Mouse (Mus musculus) forebrain, postnatal 0 days (tissue): ENCODE measurements at regions not wholly inside any gene's neighbourhood (a gene's known extent, or its start where the extent isn't known, plus 50 kb on each side); places are given as distances from the start of the nearest gene placed in this dataset.

Source experiments
- ATAC-seq: fragments of 200-750 bp; cut with Nextera tagmentation; 2 replicates; pipeline ENCODE4 v1.8.0; 2017; ENCODE audit warnings: mild to moderate bottlenecking, moderate library complexity
- DNase-seq: peaks from one replicate; pipeline ENCODE4 v3.0.0-alpha.2; 2015
- H3K27ac ChIP-seq: fragments of 300-500 bp; sonication (generic); 2 replicates; pipeline ENCODE4 v1.5.1; 2014; ENCODE audit warnings: low read depth, mild to moderate bottlenecking, antibody characterized with exemption, low read length, moderate library complexity, mixed read lengths
- H3K27me3 ChIP-seq: fragments of 300-500 bp; sonication (generic); 2 replicates; pipeline ENCODE4 v1.6.1; 2014; ENCODE audit warnings: mild to moderate bottlenecking, low read length, mixed read lengths; ENCODE audit not compliant: insufficient read depth
- H3K36me3 ChIP-seq: fragments of 300-500 bp; sonication (generic); 2 replicates; pipeline ENCODE4 v1.6.1; 2014; ENCODE audit warnings: mild to moderate bottlenecking, moderate library complexity; ENCODE audit not compliant: insufficient read depth
- H3K4me1 ChIP-seq: fragments of 300-500 bp; sonication (generic); 2 replicates; pipeline ENCODE4 v1.6.1; 2014; ENCODE audit warnings: antibody characterized with exemption; ENCODE audit not compliant: insufficient read depth
- H3K4me2 ChIP-seq: fragments of 300-500 bp; sonication (generic); 2 replicates; pipeline ENCODE4 v1.6.1; 2014; ENCODE audit warnings: low read depth, mild to moderate bottlenecking, moderate library complexity
- H3K4me3 ChIP-seq: fragments of 300-500 bp; sonication (generic); 2 replicates; pipeline ENCODE4 v1.5.1; 2014; ENCODE audit warnings: low read depth, low read length, mixed read lengths
- H3K9ac ChIP-seq: fragments of 300-500 bp; sonication (generic); 2 replicates; pipeline ENCODE4 v1.6.1; 2014; ENCODE audit warnings: mild to moderate bottlenecking
- H3K9me3 ChIP-seq: fragments of 300-500 bp; sonication (generic); 2 replicates; pipeline ENCODE4 v1.6.1; 2016; ENCODE audit warnings: low read length
- CTCF ChIP-seq: sonication (generic); IDR thresholded peaks from 2 replicates; pipeline ENCODE4 v1.5.1; 2016; ENCODE audit warnings: antibody characterized with exemption, control low read depth, low read depth
- WGBS: fragments of 180-500 bp; shearing (Covaris S2); extraction: QIAGEN DNeasy Blood & Tissue Kit; methylation state at CpG from one replicate; pipeline ENCODE4 v1.1.7; 2014; 5-methylcytosine and 5-hydroxymethylcytosine counted together

- no peak overlapping the region for H3K9ac ChIP-seq
- no peaks in the 10 kb centered on the region for H3K9me3 ChIP-seq
- 94% methylated on average over 1 of the region's 1 CpGs for WGBS
- H3K27ac ChIP-seq = no peak overlapping the region
- ATAC-seq (no peak), DNase-seq (no peak)
- no peak overlapping the region for H3K4me3 ChIP-seq
- H3K4me2 ChIP-seq = no peak overlapping the region
- H3K4me1 ChIP-seq = no peaks in the 10 kb centered on the region
- H3K27me3 ChIP-seq = no peaks in the 10 kb centered on the region
- no peak for TF ChIP-seq CTCF
- no peaks in the 10 kb centered on the region for H3K36me3 ChIP-seq
These were observed 421.6 kb downstream of the Dmrt2 start for GRCm38 (mm10) chr19:26093844-26094243.

GRCm38 (mm10) chr19:26114326-26114725, 442.1 kb downstream of the Dmrt2 start:
- Histone ChIP-seq H3K9me3 (no peaks in the 10 kb centered on the region), H3K4me1 (no peaks in the 10 kb centered on the region), H3K9ac (no peak overlapping the region), H3K4me2 (no peak overlapping the region), H3K27me3 (no peaks in the 10 kb centered on the region), H3K36me3 (no peaks in the 10 kb centered on the region), H3K4me3 (no peak overlapping the region), H3K27ac (no peak overlapping the region)
- WGBS = 84% methylated on average over 6 of the region's 6 CpGs
- DNase-seq (no peak), ATAC-seq (no peak)
- TF ChIP-seq CTCF = no peak

- H3K27ac ChIP-seq = no peak overlapping the region
- no peak for TF ChIP-seq CTCF
- no peaks in the 10 kb centered on the region for H3K9me3 ChIP-seq
- no peak overlapping the region for H3K9ac ChIP-seq
- H3K27me3 ChIP-seq = no peaks in the 10 kb centered on the region
- H3K4me1 ChIP-seq = no peaks in the 10 kb centered on the region
- WGBS = 64% methylated on average over 2 of the region's 2 CpGs
- H3K36me3 ChIP-seq = no peaks in the 10 kb centered on the region
- DNase-seq = no peak
- H3K4me2 ChIP-seq = no peak overlapping the region
- ATAC-seq = no peak
- no peak overlapping the region for H3K4me3 ChIP-seq
These were observed 456.2 kb downstream of the Dmrt2 start for GRCm38 (mm10) chr19:26128423-26128822.

- 88% methylated on average over 4 of the region's 4 CpGs for WGBS
- H3K27ac ChIP-seq = no peak overlapping the region
- ATAC-seq (no peak), DNase-seq (no peak)
- H3K9me3 ChIP-seq = no peaks in the 10 kb centered on the region
- no peak overlapping the region for H3K9ac ChIP-seq
- no peaks in the 10 kb centered on the region for H3K4me1 ChIP-seq
- no peaks in the 10 kb centered on the region for H3K27me3 ChIP-seq
- H3K4me3 ChIP-seq = no peak overlapping the region
- H3K4me2 ChIP-seq = no peak overlapping the region
- no peaks in the 10 kb centered on the region for H3K36me3 ChIP-seq
- no peak for TF ChIP-seq CTCF
These were observed 462.2 kb downstream of the Dmrt2 start for GRCm38 (mm10) chr19:26134385-26134784.

GRCm38 (mm10) chr19:26135398-26136104, 463.3 kb downstream of the Dmrt2 start:
- no peaks in the 10 kb centered on the region for H3K27me3 ChIP-seq
- DNase-seq (no peak), ATAC-seq (peak; percentile 29; the same call in 1 of the 2 replicates)
- TF ChIP-seq CTCF = no peak
- WGBS = 8% methylated on average over 2 of the region's 2 CpGs
- no peaks in the 10 kb centered on the region for H3K4me1 ChIP-seq
- H3K27ac ChIP-seq = no peak overlapping the region
- no peak overlapping the region for H3K9ac ChIP-seq
- no peaks in the 10 kb centered on the region for H3K36me3 ChIP-seq
- H3K9me3 ChIP-seq = no peaks in the 10 kb centered on the region
- H3K4me2 ChIP-seq = no peak overlapping the region
- H3K4me3 ChIP-seq = no peak overlapping the region

- H3K9ac ChIP-seq = no peak overlapping the region
- no peak for ATAC-seq
- no peaks in the 10 kb centered on the region for H3K36me3 ChIP-seq
- no peak for DNase-seq
- H3K4me2 ChIP-seq = no peak overlapping the region
- H3K4me1 ChIP-seq = no peaks in the 10 kb centered on the region
- H3K4me3 ChIP-seq = no peak overlapping the region
- no peaks in the 10 kb centered on the region for H3K9me3 ChIP-seq
- WGBS = 63% methylated on average over 2 of the region's 2 CpGs
- H3K27ac ChIP-seq = no peak overlapping the region
- no peaks in the 10 kb centered on the region for H3K27me3 ChIP-seq
- no peak for TF ChIP-seq CTCF
These were observed 464.2 kb upstream of the Smarca2 start for GRCm38 (mm10) chr19:26140647-26141046.

GRCm38 (mm10) chr19:26143539-26143938, 461.3 kb upstream of the Smarca2 start:
- ATAC-seq = no peak
- TF ChIP-seq CTCF = no peak
- Histone ChIP-seq H3K27me3 (no peaks in the 10 kb centered on the region), H3K9me3 (no peaks in the 10 kb centered on the region), H3K36me3 (no peaks in the 10 kb centered on the region), H3K9ac (no peak overlapping the region), H3K4me3 (no peak overlapping the region), H3K4me1 (no peaks in the 10 kb centered on the region), H3K27ac (no peak overlapping the region), H3K4me2 (no peak overlapping the region)
- DNase-seq = no peak
- WGBS = 96% methylated on average over 2 of the region's 2 CpGs
